Mouse (Mus musculus): Measurements from ENCODE around the gene Plxna4. TPM values are rescaled to one million over a fixed set of nuclear protein-coding genes. Genes with fewer than 3 reads are reported as not detected.
A peak's percentile ranks its signal among the peaks of the same experiment; 100 is the strongest.

Gene Plxna4
- polyA plus RNA-seq, 1 experiment from 2014 or later = 15.9 TPM

DNA sequence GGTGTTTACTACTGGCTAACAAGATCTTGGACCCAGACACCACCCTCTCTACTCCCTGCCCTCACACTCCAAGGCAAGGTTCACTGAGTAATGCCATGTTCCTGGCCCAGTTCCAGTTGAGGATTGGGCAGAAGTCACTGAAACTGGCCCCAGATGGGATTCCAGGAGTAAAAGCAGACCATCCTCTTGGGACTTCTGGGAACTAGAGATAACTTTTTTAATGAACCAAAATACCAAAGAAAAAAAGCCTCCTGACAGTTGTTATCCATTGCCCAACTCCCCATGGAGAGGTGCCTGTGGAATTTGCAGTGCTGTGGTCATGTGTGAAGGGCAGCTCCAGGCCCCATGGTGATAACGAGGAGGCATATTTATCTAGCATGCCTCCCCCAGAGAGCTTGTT, 199.7 kb downstream of the Plxna4 start:
- H3K4me2 ChIP-seq = no peak overlapping the region
- H3K27me3 ChIP-seq = no peaks in the 10 kb centered on the region
- H3K4me3 ChIP-seq = no peak overlapping the region
- H3K9me3 ChIP-seq = no peaks in the 10 kb centered on the region
- H3K36me3 ChIP-seq = no peaks in the 10 kb centered on the region
- 71% methylated on average over 1 of the region's 1 CpGs for WGBS
- no peak overlapping the region for H3K9ac ChIP-seq
- no peak overlapping the region for H3K27ac ChIP-seq
- no peak for ATAC-seq (ENCODE audit: low FRiP score)
- H3K4me1 ChIP-seq (replicated peaks) = peaks cover 30% of the 10 kb centered on the region

DNA sequence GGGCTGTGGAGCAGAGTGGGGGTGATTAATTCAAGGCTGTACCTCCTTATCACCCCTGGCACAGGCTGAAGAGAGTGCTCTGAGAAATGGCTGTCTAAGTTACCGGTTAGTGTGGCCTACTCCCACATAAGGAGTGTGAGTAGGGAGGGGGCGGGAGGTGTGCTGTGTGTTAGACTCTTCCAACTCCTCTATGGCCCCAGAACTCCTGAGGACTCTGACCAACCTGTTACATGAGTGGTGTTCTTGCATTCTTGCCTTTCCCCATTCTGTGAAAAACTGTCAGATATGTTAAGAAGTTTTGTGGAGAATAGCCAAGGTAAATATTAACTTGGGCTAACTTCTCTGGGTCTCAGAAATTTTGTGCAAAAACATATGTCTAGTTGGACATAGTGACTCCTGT, 201.1 kb downstream of the Plxna4 start:
- Histone ChIP-seq H3K36me3 (no peaks in the 10 kb centered on the region), H3K27ac (no peak overlapping the region), H3K9ac (no peak overlapping the region), H3K4me2 (no peak overlapping the region), H3K9me3 (no peaks in the 10 kb centered on the region), H3K27me3 (no peaks in the 10 kb centered on the region), H3K4me3 (no peak overlapping the region), H3K4me1 (replicated peaks) (peaks cover 35% of the 10 kb centered on the region)
- ATAC-seq (ENCODE audit: low FRiP score) = no peak
- WGBS = 84% methylated on average over 2 of the region's 2 CpGs

GRCm38 (mm10) chr6:32384937-32385336, 203.1 kb downstream of the Plxna4 start:
- ATAC-seq (ENCODE audit: low FRiP score) = no peak
- Histone ChIP-seq H3K27ac (no peak overlapping the region), H3K9me3 (no peaks in the 10 kb centered on the region), H3K4me1 (replicated peaks) (peaks cover 40% of the 10 kb centered on the region), H3K36me3 (no peaks in the 10 kb centered on the region), H3K9ac (no peak overlapping the region), H3K4me2 (no peak overlapping the region), H3K4me3 (no peak overlapping the region), H3K27me3 (no peaks in the 10 kb centered on the region)
- 49% methylated on average over 8 of the region's 8 CpGs for WGBS

GRCm38 (mm10) chr6:32384423-32384822, 203.6 kb downstream of the Plxna4 start:
- peaks cover 40% of the 10 kb centered on the region for H3K4me1 ChIP-seq (replicated peaks)
- no peaks in the 10 kb centered on the region for H3K9me3 ChIP-seq
- H3K9ac ChIP-seq = no peak overlapping the region
- no peak overlapping the region for H3K4me2 ChIP-seq
- H3K36me3 ChIP-seq = no peaks in the 10 kb centered on the region
- WGBS = 76% methylated on average over 8 of the region's 8 CpGs
- H3K27ac ChIP-seq = no peak overlapping the region
- H3K4me3 ChIP-seq = no peak overlapping the region
- H3K27me3 ChIP-seq = no peaks in the 10 kb centered on the region
- no peak for ATAC-seq (ENCODE audit: low FRiP score)

GRCm38 (mm10) chr6:32381516-32381915, 206.5 kb downstream of the Plxna4 start:
- Histone ChIP-seq H3K4me2 (no peak overlapping the region), H3K9me3 (no peaks in the 10 kb centered on the region)
- ATAC-seq (ENCODE audit: low FRiP score) = no peak

GRCm38 (mm10) chr6:32377181-32377580, 210.8 kb downstream of the Plxna4 start:
- 0 out of 2 replicates have a peak, but pooled peaks cover 4% of the 10 kb centered on the region for H3K36me3 ChIP-seq
- H3K4me3 ChIP-seq = no peak overlapping the region
- 0 out of 2 replicates have a peak, but pooled peaks have one; percentile 55 for ATAC-seq (ENCODE audit: low FRiP score)
- peak overlapping the region; percentile 26 for H3K27ac ChIP-seq
- H3K9me3 ChIP-seq = no peaks in the 10 kb centered on the region
- H3K9ac ChIP-seq = peak overlapping the region; percentile 25; the same call in 1 of the 2 replicates
- no peak overlapping the region for H3K4me2 ChIP-seq
- 69% methylated on average over 8 of the region's 8 CpGs for WGBS
- H3K27me3 ChIP-seq = no peaks in the 10 kb centered on the region
- H3K4me1 ChIP-seq (replicated peaks) = peaks cover 30% of the 10 kb centered on the region

More at GRCm38 (mm10) chr6:32381516-32381915, 206.5 kb downstream of the Plxna4 start:
- Histone ChIP-seq H3K27me3 (no peaks in the 10 kb centered on the region), H3K4me1 (replicated peaks) (peaks cover 58% of the 10 kb centered on the region), H3K27ac (no peak overlapping the region), H3K36me3 (no peaks in the 10 kb centered on the region), H3K9ac (no peak overlapping the region), H3K4me3 (no peak overlapping the region)
- 32% methylated on average over 10 of the region's 10 CpGs for WGBS

GRCm38 (mm10) chr6:32373931-32374361, 214.0 kb downstream of the Plxna4 start:
- Histone ChIP-seq H3K4me1 (replicated peaks) (peaks cover 38% of the 10 kb centered on the region), H3K27ac (0 out of 2 replicates have a peak overlapping the region, but pooled peaks have one; percentile 24), H3K9me3 (no peaks in the 10 kb centered on the region), H3K36me3 (0 out of 2 replicates have a peak, but pooled peaks cover 4% of the 10 kb centered on the region), H3K4me2 (no peak overlapping the region), H3K4me3 (no peak overlapping the region), H3K9ac (no peak overlapping the region), H3K27me3 (no peaks in the 10 kb centered on the region)
- whole genome bisulfite sequencing = 58% methylated on average over 8 of the region's 8 CpGs
- no peak for ATAC-seq (ENCODE audit: low FRiP score)

- Histone ChIP-seq H3K4me3 (no peak overlapping the region), H3K4me2 (no peak overlapping the region), H3K27me3 (no peaks in the 10 kb centered on the region), H3K27ac (peak overlapping the region; percentile 69), H3K36me3 (0 out of 2 replicates have a peak, but pooled peaks cover 4% of the 10 kb centered on the region), H3K9me3 (no peaks in the 10 kb centered on the region), H3K4me1 (replicated peaks) (peaks cover 33% of the 10 kb centered on the region), H3K9ac (no peak overlapping the region)
- no peak for ATAC-seq (ENCODE audit: low FRiP score)
- 78% methylated on average over 3 of the region's 3 CpGs for WGBS
Measured at GRCm38 (mm10) chr6:32369092-32369491, 218.9 kb downstream of the Plxna4 start.

DNA sequence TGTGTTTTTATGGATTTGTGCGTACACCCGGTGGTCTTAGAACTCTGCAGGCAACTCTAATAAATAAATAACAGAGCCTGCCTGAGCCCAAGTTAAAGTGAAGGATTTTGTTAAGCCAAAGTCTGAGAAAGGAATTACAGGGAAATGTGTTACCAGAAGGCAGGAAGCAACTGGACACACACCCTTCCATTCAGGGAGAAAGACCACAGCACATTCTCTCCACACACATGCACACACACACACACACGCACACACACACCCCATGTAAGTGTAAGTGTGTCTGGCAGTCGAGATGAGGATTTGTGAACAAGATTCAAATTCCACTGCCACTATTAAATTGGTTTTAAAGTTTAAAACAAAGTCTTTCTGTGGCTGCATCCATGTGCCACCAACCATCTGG, 219.6 kb downstream of the Plxna4 start:
- Histone ChIP-seq H3K4me1 (replicated peaks) (peaks cover 33% of the 10 kb centered on the region), H3K4me3 (no peak overlapping the region), H3K4me2 (no peak overlapping the region), H3K27me3 (no peaks in the 10 kb centered on the region), H3K36me3 (0 out of 2 replicates have a peak, but pooled peaks cover under 1% of the 10 kb centered on the region), H3K9me3 (no peaks in the 10 kb centered on the region), H3K27ac (no peak overlapping the region), H3K9ac (no peak overlapping the region)
- no peak for ATAC-seq (ENCODE audit: low FRiP score)
- 76% methylated on average over 4 of the region's 4 CpGs for WGBS

DNA sequence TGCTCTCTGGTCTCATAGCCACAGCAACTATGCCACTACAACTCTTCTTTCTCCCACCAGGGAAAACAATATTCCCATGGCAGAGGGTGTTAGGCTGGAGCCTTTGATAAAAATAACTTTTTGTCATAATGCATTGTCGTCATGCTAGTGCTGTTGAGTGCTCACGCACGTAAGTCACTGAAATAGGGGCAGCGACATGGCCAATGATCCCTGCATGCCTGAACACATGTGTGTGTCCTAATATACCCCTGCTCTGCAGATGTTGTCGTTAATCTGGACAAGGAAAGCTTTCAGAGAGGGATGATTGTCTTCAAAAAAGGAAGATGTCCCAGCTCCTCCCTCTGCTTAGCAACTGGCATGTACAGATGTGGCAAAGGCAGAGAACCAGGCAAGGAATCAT, 223.1 kb downstream of the Plxna4 start:
- no peaks in the 10 kb centered on the region for H3K27me3 ChIP-seq
- no peaks in the 10 kb centered on the region for H3K9me3 ChIP-seq
- no peak overlapping the region for H3K4me2 ChIP-seq
- H3K27ac ChIP-seq = no peak overlapping the region
- H3K36me3 ChIP-seq = no peaks in the 10 kb centered on the region
- no peak overlapping the region for H3K9ac ChIP-seq
- WGBS = 88% methylated on average over 5 of the region's 5 CpGs
- no peak overlapping the region for H3K4me3 ChIP-seq
- ATAC-seq (ENCODE audit: low FRiP score) = no peak
- H3K4me1 ChIP-seq (replicated peaks) = peaks cover 42% of the 10 kb centered on the region

- Histone ChIP-seq H3K9ac (no peak overlapping the region), H3K4me3 (no peak overlapping the region), H3K9me3 (no peaks in the 10 kb centered on the region), H3K27ac (no peak overlapping the region), H3K4me2 (no peak overlapping the region), H3K27me3 (no peaks in the 10 kb centered on the region), H3K4me1 (replicated peaks) (peaks cover 33% of the 10 kb centered on the region), H3K36me3 (no peaks in the 10 kb centered on the region)
- no peak for ATAC-seq (ENCODE audit: low FRiP score)
- WGBS = 88% methylated on average over 7 of the region's 7 CpGs
Measured at GRCm38 (mm10) chr6:32363489-32364068, 224.4 kb downstream of the Plxna4 start.

DNA sequence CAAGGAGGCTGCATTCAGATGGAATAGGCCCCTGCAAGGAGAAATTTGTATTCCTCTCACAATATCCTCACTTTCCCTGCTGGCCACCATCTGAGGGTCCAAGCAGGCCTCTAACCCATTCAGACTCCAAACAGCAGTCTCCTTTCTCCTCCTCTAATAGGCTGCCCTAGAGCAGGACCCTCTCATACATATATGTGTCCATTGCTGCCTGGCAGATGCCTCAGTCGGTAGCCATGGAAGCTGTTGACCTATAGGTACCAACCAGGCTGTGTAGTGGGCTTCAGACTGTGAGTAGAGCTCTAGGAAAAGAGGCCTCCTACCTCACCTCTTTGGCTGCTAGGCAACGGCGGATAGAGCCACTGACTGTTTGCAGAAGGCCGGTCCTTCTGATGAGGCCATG, 225.6 kb downstream of the Plxna4 start:
- H3K9me3 ChIP-seq = no peaks in the 10 kb centered on the region
- no peak overlapping the region for H3K4me2 ChIP-seq
- peak overlapping the region; percentile 35; the same call in 1 of the 2 replicates for H3K27ac ChIP-seq
- 84% methylated on average over 4 of the region's 4 CpGs for WGBS
- H3K27me3 ChIP-seq = no peaks in the 10 kb centered on the region
- no peak overlapping the region for H3K4me3 ChIP-seq
- no peaks in the 10 kb centered on the region for H3K36me3 ChIP-seq
- H3K4me1 ChIP-seq (replicated peaks) = peaks cover 41% of the 10 kb centered on the region
- no peak for ATAC-seq (ENCODE audit: low FRiP score)
- no peak overlapping the region for H3K9ac ChIP-seq

DNA sequence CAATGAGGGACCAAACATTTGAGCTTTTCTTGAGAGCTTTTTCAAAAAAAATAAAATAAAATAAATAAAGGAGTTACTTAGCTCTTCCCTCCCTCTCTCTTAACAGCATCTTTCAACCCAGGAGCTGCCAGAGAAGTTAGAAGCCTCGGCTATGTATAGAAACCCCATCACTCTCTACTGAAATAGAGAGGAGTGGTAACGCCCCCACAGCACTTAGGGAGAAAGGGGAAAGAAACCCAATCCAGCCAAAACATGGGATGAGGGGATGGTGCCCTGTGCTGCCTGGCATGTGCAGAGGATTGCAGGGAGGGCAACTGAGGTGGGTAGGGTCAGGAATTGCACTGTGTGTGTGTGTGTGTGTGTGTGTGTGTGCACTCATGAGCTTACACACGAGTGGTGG, 228.3 kb downstream of the Plxna4 start:
- Histone ChIP-seq H3K27ac (no peak overlapping the region), H3K9ac (no peak overlapping the region), H3K27me3 (no peaks in the 10 kb centered on the region), H3K9me3 (no peaks in the 10 kb centered on the region), H3K4me3 (no peak overlapping the region), H3K4me2 (no peak overlapping the region), H3K4me1 (replicated peaks) (peaks cover 48% of the 10 kb centered on the region), H3K36me3 (no peaks in the 10 kb centered on the region)
- WGBS = 66% methylated on average over 3 of the region's 3 CpGs
- no peak for ATAC-seq (ENCODE audit: low FRiP score)
